Mouse (Mus musculus) spleen, postnatal 36 days (tissue): ENCODE data around the gene Tspan17.

ENCODE experiments used
- DNase-seq, 2 experiments: peaks; one replicate each; pipeline ENCODE4 v3.0.0; 2022; ENCODE audit warnings: low spot score in 2 of 2, mixed read lengths in 1 of 2

The Tspan17 gene

DNA sequence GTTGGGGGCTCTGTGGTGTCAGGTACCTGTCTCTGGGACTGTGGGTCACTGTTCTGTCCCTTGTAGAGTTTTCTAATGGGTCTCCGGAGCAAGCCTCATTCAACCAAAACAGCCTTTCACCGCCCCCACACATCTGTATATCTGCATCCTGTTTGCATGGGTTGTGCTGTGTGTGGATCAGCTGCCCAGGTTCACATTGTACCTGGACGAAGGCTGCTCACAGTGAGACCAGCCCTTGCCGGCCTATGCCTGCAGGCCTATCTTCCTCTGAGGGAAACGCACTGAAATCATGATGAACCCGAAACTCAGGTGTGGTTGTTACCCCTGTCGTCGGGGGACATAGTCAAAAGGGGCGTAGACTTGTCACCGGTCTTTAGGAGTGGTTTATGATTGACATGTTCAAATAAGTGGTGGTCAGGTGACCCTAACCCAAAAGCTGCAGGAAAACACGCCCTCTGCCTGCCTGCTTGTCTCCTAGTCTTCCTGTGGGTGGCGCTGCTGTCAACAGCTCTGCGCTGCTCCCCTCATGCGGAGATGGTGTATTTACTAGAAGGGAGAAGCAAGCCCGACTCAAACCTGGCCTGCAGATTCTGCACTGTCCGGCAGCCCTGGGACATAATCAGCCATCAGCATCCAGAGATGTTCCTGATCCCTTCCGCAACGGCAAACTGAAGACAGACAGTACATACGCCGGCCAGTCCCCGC, 16.1 kb downstream of the Tspan17 start:
- no peak for DNase-seq

DNA sequence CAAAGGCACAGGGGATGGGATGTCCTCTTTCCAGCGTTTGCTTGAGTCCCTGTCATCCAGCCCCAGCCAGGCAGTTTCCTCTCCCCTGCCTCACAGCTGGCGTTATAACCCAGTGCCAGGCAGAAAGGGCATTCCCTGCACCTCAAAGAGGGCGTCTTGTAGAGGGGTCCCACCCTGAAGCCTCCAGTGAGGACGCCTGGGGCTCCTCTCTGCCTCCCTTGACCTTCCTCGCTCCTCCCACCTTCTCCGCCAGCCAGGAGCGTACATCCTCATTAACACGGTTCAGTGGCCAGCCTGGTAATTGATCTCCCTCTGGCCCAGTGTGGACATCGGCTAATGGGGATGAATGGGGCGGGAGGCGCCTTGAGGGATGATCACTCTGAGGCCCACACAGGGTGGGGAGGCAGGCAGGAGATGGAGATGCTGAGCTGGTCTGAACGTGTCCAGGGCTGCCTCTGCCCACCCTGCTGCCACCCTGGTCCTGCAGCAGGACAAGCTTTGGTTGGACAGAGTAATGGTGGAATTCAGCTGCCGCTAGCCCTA, 17.3 kb downstream of the Tspan17 start:
- no peak for DNase-seq

DNA sequence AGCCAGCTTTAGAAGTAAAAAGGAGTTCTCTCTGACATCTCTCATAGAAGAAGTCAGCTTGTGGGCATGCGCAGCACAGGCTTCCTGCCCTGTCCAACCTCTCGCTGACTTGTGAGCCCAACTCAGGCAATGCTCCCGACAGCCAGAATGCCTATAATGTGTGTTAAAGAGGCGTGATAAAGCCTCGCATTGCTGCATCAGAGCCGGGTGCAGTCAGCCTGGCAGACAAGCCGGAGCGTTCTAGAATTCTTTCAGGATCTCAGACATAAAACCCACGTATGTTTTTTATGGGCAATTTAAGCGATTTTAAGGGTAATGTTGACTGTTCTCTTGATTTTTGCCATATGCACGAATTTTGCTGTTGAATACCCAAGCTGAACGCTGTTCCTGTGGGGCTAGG, 18.9 kb downstream of the Tspan17 start:
- no peak for DNase-seq

DNA sequence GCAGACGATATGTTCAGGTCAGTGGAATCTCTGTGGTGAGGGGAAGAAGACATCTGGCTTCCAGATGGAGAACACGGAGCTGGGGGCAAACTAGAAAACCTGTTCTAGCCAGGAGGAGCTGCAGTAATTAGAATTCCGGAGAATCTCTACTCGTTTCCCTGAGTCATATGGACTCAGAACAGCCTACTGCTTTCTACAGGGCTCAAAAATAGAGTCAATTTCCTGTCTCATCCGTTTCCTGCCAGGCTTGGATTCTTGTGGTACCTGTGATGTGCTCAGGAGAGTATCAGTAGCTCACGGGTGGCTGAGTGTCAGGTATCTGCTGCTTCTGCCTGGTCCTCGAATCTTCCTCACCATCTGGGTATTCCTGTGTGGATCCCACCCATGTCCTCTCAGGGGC, 22.3 kb downstream of the Tspan17 start:
- DNase-seq, result no peak

DNA sequence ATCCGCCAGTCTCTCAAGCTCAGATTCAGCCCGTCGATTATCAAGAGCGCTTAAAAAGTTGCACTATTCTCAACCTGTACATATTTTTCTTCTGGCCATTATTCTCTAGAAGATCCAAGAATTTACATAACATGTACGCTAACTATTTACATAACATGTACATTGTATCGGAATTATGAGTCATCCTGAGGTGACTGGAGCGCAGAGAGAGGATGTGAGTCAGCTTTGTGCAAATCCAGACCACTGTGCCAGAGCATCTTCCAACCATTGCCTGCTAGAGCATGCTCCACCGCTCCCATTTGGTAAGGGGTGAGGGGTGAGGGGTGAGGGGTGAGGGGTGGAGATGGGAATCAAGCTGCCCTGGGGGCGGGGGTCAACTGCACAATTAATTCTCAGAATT, 24.2 kb downstream of the Tspan17 start:
- no peak for DNase-seq

DNA sequence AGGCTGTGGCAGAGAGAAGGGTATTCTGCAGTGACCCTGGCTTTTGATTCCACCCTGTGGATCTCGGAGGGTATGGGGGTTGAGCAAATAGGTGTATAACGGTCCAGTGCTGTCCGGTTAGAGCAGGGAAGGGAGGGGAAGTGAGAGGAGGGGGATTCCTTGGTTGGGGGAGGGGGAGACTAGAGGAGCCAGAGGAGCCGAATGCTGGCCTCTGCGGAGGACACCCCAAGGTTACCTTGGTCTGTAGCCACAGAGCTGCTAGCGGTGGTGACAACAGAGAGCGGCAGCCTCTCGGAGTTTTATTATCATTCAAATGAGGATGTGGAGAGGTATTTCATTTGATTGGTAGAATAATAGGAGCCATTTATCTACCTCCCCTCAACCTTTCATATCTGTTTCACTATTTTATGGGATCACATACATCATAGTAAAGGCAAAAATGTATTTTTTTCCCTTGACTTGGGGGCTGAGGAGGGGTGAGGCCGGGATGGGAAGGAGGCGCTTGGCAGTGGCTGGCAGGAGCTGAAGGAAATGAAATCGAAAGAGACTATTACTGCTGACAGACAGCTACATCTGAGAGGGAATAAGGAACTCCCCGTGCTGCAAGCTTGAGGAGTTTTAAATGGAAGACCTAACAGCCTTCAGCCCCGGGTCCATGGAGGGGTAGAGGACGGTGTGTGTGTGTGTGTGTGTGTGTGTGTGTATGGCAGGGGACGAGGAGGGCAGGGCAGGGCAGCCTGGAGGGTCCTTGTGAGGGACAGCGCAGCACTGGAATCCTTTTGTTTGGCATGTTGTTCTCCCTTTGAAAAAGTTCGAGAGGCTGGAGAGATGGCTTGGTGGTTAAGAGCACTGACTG, 29.4 kb downstream of the Tspan17 start:
- DNase-seq, result no peak

DNA sequence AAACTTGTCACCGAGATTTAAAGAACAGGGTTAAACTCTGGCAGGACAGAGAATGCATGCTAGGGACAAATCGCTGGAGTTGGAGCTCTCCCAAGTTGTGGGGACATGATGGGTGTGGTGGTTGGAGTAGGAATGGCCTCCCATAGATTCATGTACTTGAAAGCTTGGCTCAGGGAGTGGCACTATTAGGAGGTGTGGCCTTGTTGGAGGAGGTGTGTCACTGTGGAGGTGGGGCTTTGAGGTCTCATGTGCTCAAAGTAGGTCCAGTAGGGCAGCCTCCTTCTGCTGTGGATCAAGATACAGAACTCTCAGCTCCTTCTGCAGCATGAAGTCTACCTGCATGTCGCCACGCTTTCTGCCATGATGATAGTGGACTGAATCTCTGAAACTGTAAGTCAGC, 31.9 kb downstream of the Tspan17 start:
- no peak for DNase-seq

DNA sequence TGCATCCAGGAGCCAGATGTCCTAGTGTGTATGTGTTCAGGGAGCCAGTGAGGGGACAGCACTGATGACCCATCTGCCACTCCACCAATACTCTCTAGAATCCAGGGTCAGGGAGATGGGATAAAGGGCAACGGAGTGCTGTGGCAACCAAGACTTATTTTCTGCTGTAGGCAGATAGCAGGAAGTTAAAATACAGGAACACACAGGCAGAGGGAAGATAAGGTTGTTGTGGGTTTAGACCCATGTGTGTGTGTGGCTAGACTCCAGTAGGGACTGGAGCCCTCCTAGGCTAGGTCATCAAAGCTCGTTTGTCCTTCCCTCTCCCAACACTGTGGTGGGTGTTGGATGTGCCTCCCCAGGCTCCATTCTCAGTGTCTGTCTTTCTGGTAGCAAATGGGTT, 32.8 kb downstream of the Tspan17 start:
- no peak for DNase-seq

DNA sequence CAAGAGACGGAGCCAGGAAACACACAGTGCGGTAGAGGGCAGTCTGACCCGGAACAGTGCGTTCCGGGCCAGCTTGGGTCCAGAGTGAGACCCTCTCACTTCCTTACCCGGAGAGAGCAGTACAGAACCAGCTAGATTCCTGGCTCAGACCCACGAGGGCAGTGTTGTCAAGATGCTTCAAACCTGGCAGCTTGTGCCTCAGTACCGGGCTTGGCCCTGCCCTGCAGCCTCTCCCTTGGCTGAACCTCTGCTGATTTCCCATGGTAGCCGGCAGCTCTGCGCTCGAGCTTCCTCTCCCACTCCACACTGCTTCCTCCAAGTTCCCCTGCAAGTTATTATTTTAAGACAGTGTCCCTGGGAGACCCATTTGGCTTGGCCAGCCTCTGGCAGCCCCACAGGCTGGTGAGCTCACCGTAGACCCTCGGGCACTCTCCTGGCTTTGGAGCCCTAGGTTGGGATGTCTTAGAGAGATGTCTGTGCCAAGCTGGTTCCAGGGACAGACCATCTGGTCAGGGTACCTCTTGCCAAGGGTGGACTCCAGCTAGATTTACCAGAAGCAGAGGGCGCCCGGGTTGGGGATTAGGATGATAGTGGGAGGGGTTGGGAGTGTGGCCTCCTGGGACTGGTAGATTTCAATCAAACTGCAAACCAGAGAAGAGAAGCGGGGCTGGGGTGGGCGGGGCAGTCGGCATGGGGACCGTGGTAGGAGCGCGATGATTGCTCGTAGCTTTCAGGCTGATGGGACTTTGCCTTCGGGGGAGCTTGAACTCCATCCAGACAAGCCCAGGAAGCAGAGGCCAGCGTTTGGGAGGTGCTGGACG, 35.1 kb downstream of the Tspan17 start:
- no peak for DNase-seq

DNA sequence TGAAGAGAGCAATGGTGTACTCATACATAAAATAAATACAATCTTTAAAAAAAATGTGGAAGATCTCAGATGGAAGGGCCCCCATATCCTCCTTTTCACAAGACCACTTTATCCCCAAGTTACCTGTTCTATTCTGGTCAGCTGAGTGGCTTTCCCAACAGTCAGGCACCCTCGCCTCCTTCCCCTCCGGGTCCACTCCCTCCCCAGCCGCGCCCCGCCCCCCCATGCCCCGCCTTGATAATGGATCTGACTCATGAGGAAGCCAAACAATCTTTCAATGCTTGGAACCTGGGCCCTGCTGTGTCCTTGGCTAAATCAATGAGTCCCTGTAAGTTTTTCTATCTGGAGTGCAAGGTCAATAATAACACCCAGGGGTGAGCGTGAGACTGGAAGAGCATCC, 38.8 kb downstream of the Tspan17 start:
- no peak for DNase-seq

DNA sequence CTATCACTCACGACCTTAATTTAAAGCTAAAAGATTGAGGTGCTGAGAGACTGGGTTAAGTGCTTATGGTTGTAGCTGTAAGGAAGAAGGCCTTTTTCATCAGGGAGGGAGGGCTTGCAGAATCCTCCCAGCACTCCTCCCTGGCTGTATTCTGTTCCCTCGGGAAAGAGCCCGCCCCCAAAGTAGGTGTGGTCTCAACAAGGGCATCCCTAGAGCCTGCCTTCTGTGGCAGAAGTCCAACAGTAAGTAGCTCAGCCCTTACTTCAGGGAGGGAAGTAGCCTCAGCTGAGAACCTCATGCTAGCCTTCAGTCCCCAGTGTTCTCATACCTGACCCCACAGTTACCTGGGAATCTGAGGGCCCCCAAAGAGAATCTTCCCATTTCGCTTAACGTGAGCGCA, 39.3 kb downstream of the Tspan17 start:
- DNase-seq, result no peak

DNA sequence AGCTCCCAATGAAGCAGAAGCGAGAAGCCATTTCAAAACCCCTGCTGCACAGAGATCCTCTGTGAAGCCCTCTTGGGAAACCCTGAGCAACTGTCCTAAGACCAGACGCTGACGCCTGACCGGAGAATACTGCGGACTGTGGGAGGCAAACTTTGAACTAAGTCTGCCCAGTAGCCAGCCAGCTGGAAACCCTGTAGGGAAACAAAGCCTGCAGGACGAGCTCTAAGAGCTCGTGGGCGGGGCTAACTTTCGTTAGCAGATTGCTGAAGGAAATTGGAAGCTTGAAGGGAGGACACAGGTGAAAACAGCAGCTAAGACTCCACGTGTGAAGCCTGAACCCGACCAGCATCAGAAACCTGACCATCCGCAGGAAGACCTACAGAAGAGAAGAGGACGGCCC, 40.3 kb downstream of the Tspan17 start:
- no peak for DNase-seq

DNA sequence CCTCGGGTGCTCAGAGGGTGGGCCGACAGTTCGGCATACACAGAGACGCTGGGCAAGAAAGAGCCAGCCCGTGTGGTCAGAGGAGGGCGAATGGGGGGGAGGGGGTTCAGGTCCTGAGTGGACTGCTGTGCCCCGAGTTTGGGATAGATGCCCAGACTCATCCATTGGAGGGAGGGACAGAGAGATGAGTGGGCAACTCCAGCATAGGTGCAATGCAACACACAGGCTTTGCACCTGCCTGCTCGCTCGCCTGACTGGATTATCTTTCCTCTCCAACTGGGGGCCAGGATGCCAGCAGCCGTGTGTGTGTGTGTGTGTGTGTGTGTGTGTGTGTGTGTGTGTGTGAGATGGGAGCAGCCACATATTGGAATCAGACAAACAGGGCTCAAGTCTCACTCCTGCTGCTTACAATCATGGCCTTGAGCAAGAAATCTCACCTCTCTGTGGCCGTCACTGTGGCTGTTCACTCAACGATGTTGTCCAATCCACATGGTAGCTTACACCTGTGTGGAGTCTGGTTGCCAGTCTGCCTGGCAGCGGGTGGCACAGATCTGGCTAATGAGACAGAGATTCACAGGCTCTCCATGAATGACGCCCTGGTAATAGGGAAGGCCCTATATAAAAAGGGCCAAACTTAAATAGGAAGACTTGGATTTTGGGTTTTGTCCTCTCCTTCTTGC, 47.3 kb downstream of the Tspan17 start:
- no peak for DNase-seq

DNA sequence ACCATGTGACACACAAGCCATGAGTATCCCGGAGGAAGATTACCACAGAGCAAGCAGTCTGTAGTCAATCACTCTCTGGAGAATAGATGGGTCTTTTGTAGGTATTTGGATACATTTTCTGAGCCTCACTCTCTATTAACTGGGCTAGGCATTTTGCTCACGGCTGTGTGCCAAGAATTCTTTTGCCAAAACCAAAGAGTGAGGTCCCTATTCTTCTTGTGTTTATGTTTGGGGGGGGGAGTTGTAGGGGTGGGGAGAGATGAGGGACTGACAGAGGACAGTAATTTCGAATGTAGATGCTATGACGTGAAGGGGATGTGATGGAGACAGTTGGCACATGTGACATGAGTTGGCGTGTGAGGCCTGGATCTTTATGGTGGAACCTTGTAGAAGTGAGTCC, 47.9 kb downstream of the Tspan17 start:
- no peak for DNase-seq

DNA sequence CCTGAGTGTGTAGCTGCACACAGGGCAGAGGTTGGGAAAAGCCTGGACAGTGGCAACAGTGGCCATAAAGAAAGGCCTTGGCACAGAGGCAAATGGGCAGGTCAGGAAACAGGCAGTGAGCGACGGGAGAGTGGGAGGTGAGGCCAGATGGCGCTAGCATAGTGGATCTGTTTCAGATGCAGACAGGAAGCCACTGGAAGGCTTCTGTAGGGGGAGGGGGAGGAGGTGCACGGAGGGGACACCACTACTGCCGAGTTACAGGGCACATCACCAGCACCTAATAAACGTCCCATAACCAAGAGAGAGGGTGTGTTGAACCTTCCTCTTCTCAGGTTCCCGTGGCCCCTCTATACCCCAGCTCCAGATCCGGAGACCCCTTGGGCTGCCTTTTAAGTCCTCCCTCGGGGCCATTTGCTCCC, 48.3 kb downstream of the Tspan17 start:
- DNase-seq, result no peak

DNA sequence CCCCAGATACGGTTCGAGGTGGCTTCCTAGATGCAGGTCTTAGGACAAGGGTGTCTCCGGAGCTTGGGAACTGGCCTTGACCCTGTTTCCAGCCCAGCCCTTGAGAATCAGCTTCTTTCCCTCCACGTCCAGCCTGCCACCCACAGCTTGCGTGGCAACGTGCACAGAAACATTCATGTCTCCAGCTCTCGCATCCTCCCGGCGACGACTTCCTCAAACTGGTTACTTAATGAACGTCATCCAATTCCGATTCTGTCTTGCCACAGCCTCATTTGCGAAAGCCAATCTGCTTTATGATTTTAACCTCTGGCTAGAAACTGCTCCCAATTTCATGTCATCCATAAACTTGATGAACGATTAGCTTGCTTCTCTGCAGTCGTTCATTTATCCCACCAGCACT, 49.4 kb downstream of the Tspan17 start:
- peak in 1 of 2 experiments; percentile 7 for DNase-seq

DNA sequence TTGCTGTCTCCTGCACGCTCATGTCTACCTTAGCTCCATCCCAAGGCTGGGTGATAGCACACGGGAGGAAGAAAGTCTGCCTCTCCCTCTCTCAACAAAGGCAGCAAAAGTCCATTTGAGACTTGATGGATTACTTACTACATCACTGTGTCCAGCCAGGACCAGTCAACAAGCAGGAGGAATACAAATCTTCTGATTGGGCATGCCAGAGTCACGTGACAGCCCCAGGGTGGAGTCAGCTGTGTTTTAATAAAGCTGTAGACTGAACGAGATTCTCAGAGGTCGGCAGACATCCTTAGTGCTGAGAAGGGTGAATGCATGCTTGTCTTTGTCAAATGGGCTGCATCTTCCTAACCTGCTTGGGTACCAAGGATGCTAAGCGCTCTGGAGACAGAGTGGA, 50.0 kb downstream of the Tspan17 start:
- no peak for DNase-seq

DNA sequence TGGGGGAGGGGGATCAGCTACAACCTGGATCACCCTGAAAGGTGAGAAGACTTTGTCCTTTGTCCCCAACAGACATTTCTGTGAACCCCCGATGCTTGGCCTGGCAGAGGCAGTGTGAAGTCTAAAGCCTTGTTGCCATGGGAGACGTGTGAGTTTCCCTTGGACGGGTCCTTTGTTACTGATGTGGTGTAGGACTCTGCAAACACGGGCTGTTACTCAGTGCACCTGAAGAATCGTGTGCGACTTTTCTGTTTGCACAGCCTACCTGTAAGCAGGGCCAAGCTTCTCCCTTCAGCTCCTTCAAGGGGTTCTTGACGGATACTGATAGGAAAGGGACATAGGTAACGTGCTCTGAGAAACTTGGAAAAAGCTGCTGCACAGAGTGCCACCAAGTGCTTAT, 55.4 kb downstream of the Tspan17 start:
- DNase-seq, result no peak
